Mouse (Mus musculus) liver, embryonic 14.5 days (tissue): Measurements from ENCODE around the gene Crebl2. TPM values are rescaled to one million over a fixed set of nuclear protein-coding genes. Genes with fewer than 3 reads are reported as not detected.

ENCODE experiments used
- ATAC-seq: fragments of 200-750 bp; cut with Nextera tagmentation; 2 replicates; pipeline ENCODE4 v1.8.0; 2017; ENCODE audit warnings: moderate number of reproducible peaks, mild to moderate bottlenecking, moderate library complexity; ENCODE audit not compliant: insufficient read depth
- DNase-seq, 3 experiments: peaks; one replicate each; pipeline ENCODE4 v3.0.0-alpha.2; 2012 to 2013; ENCODE audit warnings: low read depth in 3 of 3, low spot score in 3 of 3
- H3K27ac ChIP-seq: fragments of 300-500 bp; sonication (generic); 2 replicates; pipeline ENCODE4 v1.5.1; 2014; ENCODE audit warnings: moderate library complexity, mild to moderate bottlenecking, control low read depth, inconsistent platforms
- H3K27me3 ChIP-seq: fragments of 300-500 bp; sonication (generic); 2 replicates; pipeline ENCODE4 v1.6.1; 2014; ENCODE audit warnings: mild to moderate bottlenecking, low read length, moderate library complexity; ENCODE audit not compliant: control insufficient read depth, insufficient read depth
- H3K36me3 ChIP-seq: fragments of 300-500 bp; sonication (generic); replicated peaks from 2 replicates; pipeline ENCODE4 v1.6.1; 2014; ENCODE audit warnings: low read depth; ENCODE audit not compliant: control insufficient read depth, insufficient read depth
- H3K4me1 ChIP-seq, 2 experiments: fragments of 200-500 bp in 1 of 2; fragments of 300-500 bp in 1 of 2; sonication (generic) in 1 of 2; replicated peaks; 2 replicates each; pipeline ENCODE4 v1.6.1; 2012 to 2014; ENCODE audit warnings: antibody characterized with exemption in 1 of 2, inconsistent platforms in 1 of 2, low read length in 1 of 2; ENCODE audit not compliant: control insufficient read depth in 2 of 2, insufficient read depth in 2 of 2
- H3K4me2 ChIP-seq: fragments of 300-500 bp; sonication (generic); 2 replicates; pipeline ENCODE4 v1.6.1; 2014; ENCODE audit warnings: low read depth, mild to moderate bottlenecking, control low read depth, moderate library complexity
- H3K4me3 ChIP-seq, 2 experiments: fragments of 200-500 bp in 1 of 2; fragments of 300-500 bp in 1 of 2; sonication (generic) in 1 of 2; 2 replicates each; pipeline ENCODE4 v1.5.1; 2012 to 2014; ENCODE audit warnings: low read depth in 2 of 2, low read length in 2 of 2, mild to moderate bottlenecking in 2 of 2, control low read depth in 1 of 2, inconsistent platforms in 1 of 2, moderate library complexity in 1 of 2; ENCODE audit not compliant: insufficient read depth in 1 of 2
- H3K9ac ChIP-seq: fragments of 300-500 bp; sonication (generic); replicated peaks from 2 replicates; pipeline ENCODE4 v1.6.1; 2014; ENCODE audit warnings: mild to moderate bottlenecking, control low read depth, moderate library complexity
- H3K9me3 ChIP-seq: fragments of 300-500 bp; sonication (generic); 2 replicates; pipeline ENCODE4 v1.6.1; 2016; ENCODE audit warnings: low read length, mixed read lengths; ENCODE audit not compliant: control insufficient read depth
- CTCF ChIP-seq: IDR thresholded peaks from 2 replicates; pipeline ENCODE4 v1.5.1; 2016; ENCODE audit warnings: antibody characterized with exemption, low read depth, control low read depth
- EP300 ChIP-seq: IDR thresholded peaks from 2 replicates; pipeline ENCODE4 v1.6.1; 2016; ENCODE audit warnings: antibody characterized with exemption, low read depth
- WGBS: fragments of 180-500 bp; shearing (Covaris S2); extraction: QIAGEN DNeasy Blood & Tissue Kit; methylation state at CpG from one replicate; pipeline ENCODE4 v1.1.7; 2014; ENCODE audit not compliant: insufficient replicate concordance; 5-methylcytosine and 5-hydroxymethylcytosine counted together
- polyA plus RNA-seq, 2 experiments: library from polyadenylated mRNA; depleted of rRNA in 1 of 2; stranded (reverse) in 1 of 2; unstranded in 1 of 2; fragments of >200 nt; fragmentation: Nextera tagmentation in 1 of 2; extraction: Ambion mirVana in 1 of 2; gene quantifications; 2 replicates each; pipeline versions ENCODE4 v1.2.1 to v1.2.3; 2012 to 2014

The Crebl2 gene
- polyA plus RNA-seq, 2 experiments, result 1.6 to 2.9 TPM

DNA sequence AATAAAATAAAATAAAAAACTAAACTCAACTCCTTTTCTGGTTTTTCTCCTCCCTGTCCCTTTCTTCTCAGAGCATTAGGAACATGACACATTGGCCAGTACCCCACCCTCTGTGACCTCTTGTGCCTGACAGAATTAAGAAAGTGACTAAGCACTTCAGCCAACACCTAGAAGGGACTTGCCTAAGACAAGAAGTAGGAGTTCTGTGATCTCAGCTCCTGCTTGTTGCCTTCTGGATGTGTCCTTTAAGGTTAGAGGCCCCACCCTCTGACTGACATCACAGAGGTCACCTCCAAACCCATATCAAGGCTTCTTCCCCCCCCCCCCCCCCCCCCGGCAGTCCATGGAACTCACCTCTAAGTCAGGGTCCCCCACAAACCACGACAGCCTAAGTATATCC lies 22.9 kb upstream of the Crebl2 start:
- H3K27me3 ChIP-seq, result no peaks in the 10 kb centered on the region
- no peak overlapping the region for H3K4me2 ChIP-seq
- ATAC-seq, result no peak
- WGBS, result 58% methylated on average over 2 of the region's 2 CpGs
- H3K27ac ChIP-seq, result no peak overlapping the region
- no peak overlapping the region for H3K9ac ChIP-seq
- no peaks in the 10 kb centered on the region for H3K9me3 ChIP-seq
- DNase-seq, result no peak
- peaks cover 0 to 2% of the 10 kb centered on the region in 2 experiments; a peak in 1 of 4 replicates for H3K4me1 ChIP-seq
- H3K4me3 ChIP-seq, result no peak overlapping the region
- TF ChIP-seq EP300, result no peak
- TF ChIP-seq CTCF, result no peak
- H3K36me3 ChIP-seq, result no peaks in the 10 kb centered on the region

GRCm38 (mm10) chr6:134807794-134808193 lies 22.2 kb upstream of the Crebl2 start:
- Histone ChIP-seq H3K36me3 (no peaks in the 10 kb centered on the region), H3K27ac (no peak overlapping the region), H3K9me3 (no peaks in the 10 kb centered on the region), H3K4me1 (no peaks in the 10 kb centered on the region), H3K27me3 (no peaks in the 10 kb centered on the region), H3K4me3 (no peak overlapping the region), H3K4me2 (no peak overlapping the region), H3K9ac (no peak overlapping the region)
- TF ChIP-seq CTCF (no peak), EP300 (no peak)
- no peak for DNase-seq
- WGBS, result 82% methylated on average over 11 of the region's 11 CpGs
- ATAC-seq, result no peak

- Histone ChIP-seq H3K27me3 (no peaks in the 10 kb centered on the region), H3K4me1 (no peaks in the 10 kb centered on the region), H3K9me3 (no peaks in the 10 kb centered on the region), H3K4me3 (no peak overlapping the region), H3K9ac (no peak overlapping the region), H3K27ac (no peak overlapping the region), H3K36me3 (no peaks in the 10 kb centered on the region), H3K4me2 (no peak overlapping the region)
- no peak for ATAC-seq
- no peak for TF ChIP-seq EP300
- no peak for TF ChIP-seq CTCF
- DNase-seq, result no peak
- 69% methylated on average over 1 of the region's 1 CpGs for WGBS
These were observed 16.9 kb upstream of the Crebl2 start for GRCm38 (mm10) chr6:134813066-134813465.

GRCm38 (mm10) chr6:134817051-134817928 lies 12.7 kb upstream of the Crebl2 start:
- TF ChIP-seq CTCF (no peak), EP300 (no peak)
- Histone ChIP-seq H3K27me3 (no peaks in the 10 kb centered on the region), H3K36me3 (no peaks in the 10 kb centered on the region), H3K27ac (no peak overlapping the region), H3K9me3 (no peaks in the 10 kb centered on the region), H3K4me1 (no peaks in the 10 kb centered on the region), H3K4me2 (no peak overlapping the region), H3K9ac (no peak overlapping the region), H3K4me3 (no peak overlapping the region)
- DNase-seq (no peak), ATAC-seq (no peak)
- 60% methylated on average over 12 of the region's 12 CpGs for WGBS

- no peaks in the 10 kb centered on the region for H3K36me3 ChIP-seq
- no peak overlapping the region for H3K4me3 ChIP-seq
- no peaks in the 10 kb centered on the region for H3K4me1 ChIP-seq
- no peaks in the 10 kb centered on the region for H3K27me3 ChIP-seq
- no peak overlapping the region for H3K4me2 ChIP-seq
- WGBS, result 46% methylated on average over 5 of the region's 5 CpGs
- no peaks in the 10 kb centered on the region for H3K9me3 ChIP-seq
- no peak for DNase-seq
- no peak for TF ChIP-seq EP300
- no peak for TF ChIP-seq CTCF
- H3K9ac ChIP-seq, result no peak overlapping the region
- ATAC-seq, result no peak
- H3K27ac ChIP-seq, result no peak overlapping the region
These were observed 10.2 kb upstream of the Crebl2 start for GRCm38 (mm10) chr6:134819741-134820140.
